Mouse (Mus musculus) cortical plate, adult 2 months (tissue): ENCODE results near the gene Psma6. TPM values are rescaled to one million over a fixed set of nuclear protein-coding genes. Genes with fewer than 3 reads are reported as not detected.

ENCODE experiments used
- H3K27ac ChIP-seq: fragments of 200-500 bp; 2 replicates; pipeline ENCODE4 v1.5.1; 2012; ENCODE audit warnings: low read length, control low read depth, inconsistent platforms; ENCODE audit not compliant: insufficient read depth
- H3K4me1 ChIP-seq: fragments of 200-500 bp; 2 replicates; pipeline ENCODE4 v1.6.1; 2011; ENCODE audit warnings: low read length; ENCODE audit not compliant: control insufficient read depth, insufficient read depth
- H3K4me3 ChIP-seq: fragments of 200-500 bp; 2 replicates; pipeline ENCODE4 v1.5.1; 2011; ENCODE audit warnings: mild to moderate bottlenecking, low read length, control low read depth; ENCODE audit not compliant: insufficient read depth
- CTCF ChIP-seq: fragments of 200-500 bp; IDR thresholded peaks from 2 replicates; pipeline ENCODE4 v1.5.1; 2011; ENCODE audit warnings: mild to moderate bottlenecking, control low read depth, low read length; ENCODE audit not compliant: insufficient read depth; ENCODE audit errors: extremely low read depth
- POLR2A ChIP-seq: fragments of 200-500 bp; IDR thresholded peaks from 2 replicates; pipeline ENCODE4 v1.6.1; 2011; ENCODE audit warnings: mild to moderate bottlenecking, low read length, control low read depth; ENCODE audit not compliant: insufficient read depth; ENCODE audit errors: extremely low read depth
- polyA plus RNA-seq: library from polyadenylated mRNA; depleted of rRNA; stranded (reverse); fragments of >200 nt; gene quantifications from 2 replicates; pipeline ENCODE4 v1.2.3, GENCODE M21; 2012

Gene Psma6
- polyA plus RNA-seq, 1 experiment = 129 TPM

DNA sequence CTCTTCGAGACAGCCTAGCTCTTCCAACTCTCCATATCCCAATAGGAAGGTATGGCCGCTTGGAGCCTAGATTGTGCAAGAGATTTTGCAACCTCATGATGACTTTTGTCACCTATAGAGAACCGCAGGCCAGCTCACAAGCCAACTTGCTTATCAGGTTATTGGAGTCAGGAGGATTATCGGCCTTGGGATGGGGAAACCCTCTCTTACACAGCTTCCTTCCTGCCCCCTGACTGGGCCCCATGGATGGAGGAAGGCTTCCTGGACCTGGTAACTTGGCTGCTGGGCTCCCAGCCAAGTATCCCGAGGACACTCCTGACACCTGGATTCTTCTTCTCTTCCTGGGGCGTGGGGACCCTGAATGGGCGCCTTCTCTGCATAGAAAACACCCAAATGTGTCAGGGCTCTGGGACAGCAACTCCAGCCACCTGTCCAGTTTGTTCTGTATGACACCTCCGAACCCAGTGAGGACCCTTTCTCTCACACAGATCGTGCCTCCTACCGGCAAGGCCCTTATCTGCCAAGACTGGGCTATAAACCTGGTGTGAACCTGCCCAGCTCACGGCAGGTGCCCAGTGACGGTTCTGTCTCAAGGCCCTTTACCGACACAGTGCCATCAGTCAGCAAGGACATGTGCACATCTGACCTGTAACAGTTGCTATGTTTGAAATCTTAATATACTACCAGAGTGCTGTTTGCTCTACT lies 53.3 kb downstream of the Psma6 start:
- TF ChIP-seq CTCF (no peak), POLR2A (no peak)
- Histone ChIP-seq H3K4me1 (no peaks in the 10 kb centered on the region), H3K4me3 (no peak overlapping the region), H3K27ac (no peak overlapping the region)

GRCm38 (mm10) chr12:55438058-55438457 lies 54.0 kb downstream of the Psma6 start:
- Histone ChIP-seq H3K4me1 (no peaks in the 10 kb centered on the region), H3K27ac (no peak overlapping the region), H3K4me3 (no peak overlapping the region)
- TF ChIP-seq POLR2A = no peak

GRCm38 (mm10) chr12:55438611-55439137 lies 54.7 kb downstream of the Psma6 start:
- no peaks in the 10 kb centered on the region for H3K4me1 ChIP-seq
- H3K27ac ChIP-seq = no peak overlapping the region
- TF ChIP-seq POLR2A = no peak
- TF ChIP-seq CTCF = no peak
- H3K4me3 ChIP-seq = no peak overlapping the region

DNA sequence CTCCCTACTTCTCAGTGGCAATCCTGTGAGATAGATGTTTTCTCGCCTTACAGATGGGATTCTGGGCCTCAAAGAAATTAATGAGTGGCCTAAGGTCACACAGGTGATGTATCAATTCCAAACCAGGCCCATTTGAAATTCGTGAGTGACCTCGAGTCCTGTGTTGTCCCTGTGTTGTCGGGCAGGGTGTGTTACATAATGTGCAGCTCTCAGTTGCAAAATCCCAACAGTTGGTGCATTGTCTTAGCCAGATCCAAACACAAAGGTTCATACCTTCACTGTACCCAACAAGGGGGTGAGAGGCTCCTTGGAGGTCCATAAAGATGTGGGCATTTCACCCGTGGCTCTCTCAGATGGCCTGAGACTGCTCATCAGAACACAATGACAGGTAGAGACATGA lies 56.4 kb downstream of the Psma6 start:
- Histone ChIP-seq H3K4me3 (no peak overlapping the region), H3K4me1 (no peaks in the 10 kb centered on the region), H3K27ac (no peak overlapping the region)
- TF ChIP-seq CTCF (no peak), POLR2A (no peak)

GRCm38 (mm10) chr12:55442245-55442644 lies 58.2 kb downstream of the Psma6 start:
- Histone ChIP-seq H3K4me3 (no peak overlapping the region), H3K27ac (no peak overlapping the region), H3K4me1 (peaks cover 6% of the 10 kb centered on the region)
- TF ChIP-seq CTCF (no peak), POLR2A (no peak)

- TF ChIP-seq CTCF = no peak
- no peak for TF ChIP-seq POLR2A
- peaks cover 9% of the 10 kb centered on the region for H3K4me1 ChIP-seq
- no peak overlapping the region for H3K27ac ChIP-seq
- H3K4me3 ChIP-seq = no peak overlapping the region
These were observed 59.1 kb downstream of the Psma6 start for GRCm38 (mm10) chr12:55442861-55443850.

DNA sequence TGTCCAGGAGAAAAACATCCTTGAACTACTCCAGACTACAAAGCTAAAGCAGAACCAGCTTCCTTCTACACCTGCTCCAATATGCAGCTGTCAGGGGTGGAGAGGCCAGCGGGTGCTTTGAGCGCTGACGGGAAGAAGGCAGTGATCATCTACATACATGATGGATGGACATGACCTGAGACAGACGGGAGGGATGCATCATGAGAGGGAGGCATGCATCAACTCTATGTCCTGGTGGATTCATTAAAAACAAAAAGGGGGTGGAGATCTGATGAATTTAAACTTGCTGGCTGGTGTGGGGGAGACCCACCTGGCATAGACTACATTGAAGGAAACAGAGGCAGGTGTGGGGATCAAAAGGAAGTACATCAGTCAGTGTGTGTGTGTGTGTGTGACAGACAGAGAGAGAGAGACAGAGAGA lies 60.0 kb downstream of the Psma6 start:
- Histone ChIP-seq H3K27ac (no peak overlapping the region), H3K4me1 (peaks cover 9% of the 10 kb centered on the region), H3K4me3 (no peak overlapping the region)
- TF ChIP-seq CTCF (no peak), POLR2A (no peak)

DNA sequence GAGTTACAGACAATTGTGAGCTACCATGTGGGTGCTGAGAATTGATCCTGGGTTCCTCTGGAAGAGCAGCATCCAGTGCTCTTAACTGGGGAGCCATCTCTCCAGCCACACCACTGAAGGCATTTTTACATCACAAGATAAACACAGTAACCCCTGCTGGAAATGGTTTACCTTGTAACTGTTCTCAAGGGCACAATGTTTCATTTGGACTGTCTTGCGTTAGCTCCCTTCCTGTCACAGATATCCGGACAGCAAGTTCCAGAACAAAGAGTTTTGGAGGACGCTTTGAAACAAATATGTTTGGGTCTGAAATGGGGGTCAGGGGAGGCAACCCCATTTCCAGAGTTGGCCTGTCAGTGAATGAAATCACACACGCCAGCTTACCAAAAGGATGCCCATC lies 61.6 kb downstream of the Psma6 start:
- TF ChIP-seq CTCF (no peak), POLR2A (no peak)

DNA sequence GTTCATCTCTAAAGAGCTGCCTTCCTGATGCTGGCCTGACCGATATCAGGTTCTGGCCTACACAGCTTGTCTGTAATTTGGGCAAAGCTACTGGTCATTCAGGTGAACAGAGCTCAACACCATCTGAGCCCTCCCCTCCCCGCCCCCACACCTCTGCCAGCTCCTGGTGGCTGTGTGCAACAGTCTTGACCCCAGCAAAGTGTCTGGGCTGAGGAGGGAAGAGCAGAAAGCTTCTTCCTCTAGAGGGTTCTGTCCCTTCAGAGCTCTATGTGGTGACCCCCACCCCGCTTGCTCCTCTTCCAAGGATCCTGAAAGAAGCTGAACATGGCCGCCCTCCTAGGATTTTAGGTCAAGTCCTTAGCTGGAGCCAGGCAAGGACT lies 62.3 kb downstream of the Psma6 start:
- Histone ChIP-seq H3K27ac (peak overlapping the region; percentile 25; the same call in 1 of the 2 replicates), H3K4me3 (no peak overlapping the region), H3K4me1 (peaks cover 9% of the 10 kb centered on the region)
- TF ChIP-seq CTCF = no peak
- TF ChIP-seq POLR2A = no peak

More for the DNA sequence above, 61.6 kb downstream of the Psma6 start:
- Histone ChIP-seq H3K4me1 (peaks cover 9% of the 10 kb centered on the region), H3K4me3 (no peak overlapping the region), H3K27ac (no peak overlapping the region)

- Histone ChIP-seq H3K4me1 (peaks cover 9% of the 10 kb centered on the region), H3K27ac (peak overlapping the region; percentile 75), H3K4me3 (no peak overlapping the region)
- TF ChIP-seq CTCF (no peak), POLR2A (no peak)
These were observed 62.8 kb downstream of the Psma6 start for GRCm38 (mm10) chr12:55446746-55447395.
